Comparison of ENCODE assay signal across 23 mouse cellular contexts in the genomic region with DNA sequence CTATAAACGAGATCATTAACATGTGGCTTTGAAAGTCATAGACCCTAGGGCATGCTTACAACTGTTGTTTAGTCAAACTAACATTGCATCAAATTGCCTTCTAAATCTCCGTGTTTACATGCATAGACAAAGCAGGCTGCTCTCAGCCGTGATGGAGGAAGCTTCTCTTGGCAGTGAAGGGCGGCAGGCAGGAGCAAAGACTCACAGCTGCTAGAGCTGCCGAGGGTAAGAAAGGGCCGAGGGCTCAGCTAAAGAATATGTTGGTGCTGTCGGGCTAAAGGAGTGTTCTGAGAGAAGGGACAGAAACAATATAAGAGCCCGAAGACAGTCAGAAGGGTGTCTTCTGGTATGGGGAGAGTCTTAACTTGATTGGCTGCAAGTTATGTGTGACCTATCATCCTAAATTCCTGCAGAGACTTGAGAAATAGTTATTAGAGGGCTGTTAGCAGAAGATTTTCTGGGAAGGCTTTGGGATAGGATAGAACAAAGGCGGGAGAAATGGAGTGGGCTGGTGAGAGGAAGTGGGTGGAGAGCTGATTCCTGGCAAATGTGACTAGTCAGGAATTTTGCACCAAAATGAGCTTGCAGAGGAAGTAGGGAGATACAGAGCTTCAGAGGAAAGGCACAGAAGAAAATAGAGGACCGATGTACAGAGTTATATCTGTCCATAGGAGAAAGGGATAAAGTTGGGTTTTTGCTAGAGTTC. TPM values are rescaled to one million over a fixed set of nuclear protein-coding genes. Genes with fewer than 3 reads are reported as not detected.
DNase-seq lines count a peak whose midpoint lies in the region.
"Had no signal": no experiment of that assay in that cellular context is flagged by ENCODE, and none has a peak within 500 bp of the region (broad histone marks: within the 10 kb centered on the region; RNA-seq: fewer than 3 reads in every experiment).

No protein-coding gene starts in this region.

- no peak overlapping the region for H3K4me3 ChIP-seq in heart, embryonic 10.5 days
- H3K4me3 ChIP-seq: embryonic facial prominence, embryonic 15.5 days; forebrain, embryonic 13.5 days; limb, embryonic 12.5 days; midbrain, embryonic 13.5 days had no signal

- no peaks in the 10 kb centered on the region for H3K27me3 ChIP-seq in heart, embryonic 10.5 days (ENCODE audit: insufficient read depth, poor library complexity, severe bottlenecking)
- H3K27me3 ChIP-seq: embryonic facial prominence, embryonic 15.5 days; forebrain, embryonic 13.5 days; limb, embryonic 12.5 days; midbrain, embryonic 13.5 days had no signal

- H3K9me3 ChIP-seq in heart, embryonic 10.5 days: no peaks in the 10 kb centered on the region
- H3K9me3 ChIP-seq: embryonic facial prominence, embryonic 15.5 days; forebrain, embryonic 13.5 days; limb, embryonic 12.5 days; midbrain, embryonic 13.5 days had no signal

- WGBS in heart, embryonic 10.5 days: 68% methylated on average over 10 of the region's 10 CpGs

- H3K27ac ChIP-seq in heart, embryonic 10.5 days: no peak overlapping the region
- H3K27ac ChIP-seq: embryonic facial prominence, embryonic 15.5 days; forebrain, embryonic 13.5 days; limb, embryonic 12.5 days; midbrain, embryonic 13.5 days had no signal

- H3K36me3 ChIP-seq in heart, embryonic 10.5 days: no peaks in the 10 kb centered on the region
- H3K36me3 ChIP-seq: embryonic facial prominence, embryonic 15.5 days; limb, embryonic 12.5 days; midbrain, embryonic 13.5 days had no signal

- no peaks in the 10 kb centered on the region for H3K4me1 ChIP-seq in heart, embryonic 10.5 days
- H3K4me1 ChIP-seq: embryonic facial prominence, embryonic 15.5 days; forebrain, embryonic 13.5 days; limb, embryonic 12.5 days; midbrain, embryonic 13.5 days had no signal

- peak; percentile 5 to 20 for DNase-seq in heart, adult 18-20 months
- no peak for DNase-seq in heart, embryonic 10.5 days (ENCODE audit: low spot score)
- peak; percentile 22 to 47 for DNase-seq in layer of hippocampus, adult 18-20 months (ENCODE audit: low spot score in 2 of 2)
- no peak for DNase-seq in layer of hippocampus, postnatal 10 days (ENCODE audit: low spot score in 2 of 2)
- DNase-seq in right cerebral cortex, adult 2 months (ENCODE audit: low spot score in 2 of 2): peak; percentile 43 to 46
- no peak for DNase-seq in right cerebral cortex, postnatal 10 days (ENCODE audit: low spot score in 2 of 2)
- DNase-seq in thymus, postnatal 4 days: no peak
- DNase-seq in gastrocnemius, postnatal 10 days: no peak
- DNase-seq: adrenal gland, postnatal 25 days; B cell, adult 2 months; cerebellum, adult 11 months; gastrocnemius, postnatal 36 days had no signal

RNA-seq across cellular contexts. Expression of gene Pih1d3, which starts 37.7 kb away (rescaled TPM):
- not detected for total RNA-seq in heart, adult 18-20 months (2021)
- not detected in 2 replicates for polyA plus RNA-seq in heart, embryonic 10.5 days (2016; fragmentation: Nextera tagmentation; extraction: Ambion mirVana)
- not detected for total RNA-seq in layer of hippocampus, adult 18-20 months (2021)
- total RNA-seq in layer of hippocampus, postnatal 10 days (2021): not detected
- total RNA-seq in gastrocnemius, postnatal 10 days (2021): not detected
- total RNA-seq: adrenal gland, postnatal 25 days; common myeloid progenitor, adult 5-6 weeks; ES-E14; gastrocnemius, postnatal 36 days; hematopoietic stem cell, adult 5-6 weeks had no signal
- polyA plus RNA-seq: embryonic facial prominence, embryonic 15.5 days; forebrain, embryonic 13.5 days; intestine, embryonic 14.5 days; limb, embryonic 12.5 days; liver, embryonic 16.5 days; midbrain, embryonic 13.5 days; spleen, adult 2 months; thymus, postnatal 0 days had no signal

RNA-seq across cellular contexts. Expression of gene 4931428L18Rik, which starts 37.9 kb away (rescaled TPM):
- not detected for total RNA-seq in heart, adult 18-20 months (2021)
- not detected in 2 replicates for polyA plus RNA-seq in heart, embryonic 10.5 days (2016; fragmentation: Nextera tagmentation; extraction: Ambion mirVana)
- not detected for total RNA-seq in layer of hippocampus, adult 18-20 months (2021)
- not detected for total RNA-seq in layer of hippocampus, postnatal 10 days (2021)
- total RNA-seq in gastrocnemius, postnatal 10 days (2021): not detected
- total RNA-seq: adrenal gland, postnatal 25 days; common myeloid progenitor, adult 5-6 weeks; gastrocnemius, postnatal 36 days had no signal
- polyA plus RNA-seq: embryonic facial prominence, embryonic 15.5 days; forebrain, embryonic 13.5 days; intestine, embryonic 14.5 days; limb, embryonic 12.5 days; liver, embryonic 16.5 days; spleen, adult 2 months; thymus, postnatal 0 days had no signal

Comparison
In these comparisons a context has a peak if more than half of its experiments do, and no peak if none do; other contexts are left out.
1. DNase-seq: peak in heart, adult 18-20 months (2 of 2), layer of hippocampus, adult 18-20 months (2 of 2) and right cerebral cortex, adult 2 months (2 of 2); none in heart, embryonic 10.5 days (single experiment), layer of hippocampus, postnatal 10 days (0 of 2), right cerebral cortex, postnatal 10 days (0 of 2), thymus, postnatal 4 days (single experiment) and gastrocnemius, postnatal 10 days (single experiment).